Mouse (Mus musculus): ENCODE measurements at regions not wholly inside any gene's neighbourhood (a gene's known extent, or its start where the extent isn't known, plus 50 kb on each side); places are given as distances from the start of the nearest gene placed in this dataset.

DNA sequence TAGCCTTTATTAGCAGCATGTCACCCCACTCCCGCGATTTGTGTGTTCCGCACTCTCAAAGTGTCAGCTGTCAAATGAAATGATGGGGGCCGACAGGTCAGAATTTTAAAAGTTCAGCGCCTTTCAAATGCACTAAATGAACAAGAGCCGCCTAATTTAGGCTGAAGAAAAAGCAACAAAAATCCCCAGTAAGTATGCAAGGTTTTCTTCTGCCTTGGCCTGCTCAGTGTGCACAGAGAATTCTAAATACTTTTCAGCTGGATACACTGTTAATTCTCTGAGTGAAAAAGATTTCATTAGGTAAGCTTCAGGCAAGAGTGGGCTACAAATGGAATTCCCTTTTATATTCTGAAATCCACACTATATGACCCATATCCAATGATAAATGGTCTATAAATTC lies 125.9 kb upstream of the BC052040 start:
- no peak for TF ChIP-seq CTCF (IDR thresholded peaks at IDR 0.05; ENCODE audit: control insufficient read depth, insufficient read depth, insufficient read length)
- no peak for TF ChIP-seq MYOG (IDR thresholded peaks at IDR 0.05; ENCODE audit: control insufficient read depth, extremely low read depth, insufficient read length)

All from C2C12 (cell line).